Mouse (Mus musculus) E14TG2a.4 (cell line): ENCODE measurements around the gene Ccdc88c.

ENCODE experiments used
- H3K27me3 ChIP-seq: 2 replicates; pipeline ENCODE4 v1.6.1; 2014; ENCODE audit warnings: low read length, control low read depth; ENCODE audit not compliant: insufficient read depth
- H3K36me3 ChIP-seq: 2 replicates; pipeline ENCODE4 v1.6.1; 2014; ENCODE audit warnings: low read length, control low read depth; ENCODE audit not compliant: insufficient read depth
- H3K4me1 ChIP-seq: replicated peaks from 2 replicates; pipeline ENCODE4 v1.6.1; 2014; ENCODE audit warnings: low read depth, low read length, control low read depth
- H3K4me3 ChIP-seq: replicated peaks from 2 replicates; pipeline ENCODE4 v1.5.1; 2014; ENCODE audit warnings: mild to moderate bottlenecking, low read length
- H3K9me3 ChIP-seq: 2 replicates; pipeline ENCODE4 v1.6.1; 2014; ENCODE audit warnings: low read length, control low read depth
- CTCF ChIP-seq: conservative IDR thresholded peaks from 2 replicates; pipeline ENCODE4 v1.5.1; 2014; ENCODE audit warnings: low read length
- NANOG ChIP-seq: IDR thresholded peaks from 2 replicates; pipeline ENCODE4 v1.6.1; 2014; ENCODE audit warnings: borderline replicate concordance, low read length, mixed read lengths
- POU5F1 ChIP-seq: IDR thresholded peaks from 2 replicates; pipeline ENCODE4 v1.6.1; 2014; ENCODE audit warnings: low read length, borderline replicate concordance

The Ccdc88c gene

DNA sequence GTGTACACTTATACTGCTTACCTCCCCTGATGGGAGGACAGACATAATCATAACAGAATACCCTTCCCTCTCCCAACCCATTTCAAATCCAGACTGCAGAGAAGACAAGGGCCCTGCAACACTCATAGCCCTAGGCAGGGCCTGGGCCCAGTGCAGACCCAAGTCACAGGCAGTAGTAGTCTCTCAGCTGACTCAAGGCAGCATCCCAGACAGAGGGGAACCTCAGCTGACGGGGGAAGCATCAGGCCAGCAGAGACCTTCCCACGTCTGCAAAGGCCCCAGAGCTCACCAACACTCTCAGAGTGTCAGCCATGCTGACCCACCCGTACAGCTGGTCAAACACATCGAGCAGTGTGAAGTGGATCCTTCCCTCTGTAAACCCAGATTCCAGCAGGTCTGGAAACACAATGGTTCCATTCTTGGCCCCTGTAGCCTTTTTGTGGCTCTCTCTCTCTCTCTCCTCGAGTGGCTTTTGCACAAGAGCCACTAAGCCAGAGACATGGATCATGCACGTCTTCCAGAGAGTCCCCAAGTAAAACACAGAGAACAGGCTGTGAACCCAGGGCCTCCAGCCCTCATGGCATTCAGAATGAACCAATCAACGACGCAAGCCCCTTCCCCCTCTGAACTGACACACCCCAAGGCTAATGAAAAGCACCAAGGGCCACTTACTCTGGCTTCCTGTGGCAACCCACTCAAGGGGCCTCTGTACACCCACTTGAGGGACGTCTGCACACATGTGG, 7.2 kb downstream of the Ccdc88c start:
- Histone ChIP-seq H3K4me3 (no peak overlapping the region), H3K27me3 (no peaks in the 10 kb centered on the region), H3K36me3 (peaks cover 58% of the 10 kb centered on the region), H3K9me3 (no peaks in the 10 kb centered on the region), H3K4me1 (peaks cover 100% of the 10 kb centered on the region)
- no peak for TF ChIP-seq NANOG
- TF ChIP-seq POU5F1 = no peak
- no peak for TF ChIP-seq CTCF

DNA sequence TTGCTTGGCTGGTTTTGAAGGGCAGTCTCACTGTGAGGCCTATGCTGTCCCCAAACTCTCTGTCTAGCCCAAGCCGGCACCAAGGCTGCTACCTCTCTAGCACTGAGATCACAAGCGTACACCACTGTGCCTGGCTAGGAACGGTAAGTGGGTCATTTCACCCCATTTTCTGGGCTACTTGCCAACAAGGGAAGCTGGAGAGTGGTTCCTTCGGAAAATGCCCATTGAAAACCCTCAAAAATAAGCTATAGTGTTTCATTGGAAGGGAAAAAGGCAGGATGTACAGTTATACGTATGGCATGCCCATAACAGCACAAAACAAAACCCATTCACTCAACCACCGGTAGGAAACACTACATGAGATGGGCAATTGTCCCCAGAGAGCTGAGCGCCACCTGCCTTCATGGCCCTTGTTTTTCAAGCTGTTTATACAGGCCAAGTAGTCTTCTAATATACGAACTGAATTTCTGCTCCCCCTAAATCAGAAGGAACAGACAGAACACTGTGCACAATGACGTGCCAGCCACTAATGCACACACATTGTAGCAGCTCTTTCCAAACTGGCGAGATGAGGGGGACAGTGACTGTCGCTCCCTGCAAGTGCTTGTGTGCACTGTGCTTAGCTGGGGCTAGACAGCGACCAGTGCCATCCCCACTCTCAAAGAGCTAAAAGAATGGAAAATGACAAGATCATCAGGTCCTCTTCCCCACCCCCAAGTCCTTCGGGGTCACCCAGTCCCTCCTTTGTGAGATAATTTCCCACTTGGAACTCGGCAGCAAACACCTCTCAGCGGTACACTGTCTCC, 8.4 kb downstream of the Ccdc88c start:
- peaks cover 100% of the 10 kb centered on the region for H3K4me1 ChIP-seq
- TF ChIP-seq CTCF = no peak
- no peak for TF ChIP-seq POU5F1
- no peak for TF ChIP-seq NANOG
- no peak overlapping the region for H3K4me3 ChIP-seq
- no peaks in the 10 kb centered on the region for H3K27me3 ChIP-seq
- H3K9me3 ChIP-seq = no peaks in the 10 kb centered on the region
- H3K36me3 ChIP-seq = peaks cover 45% of the 10 kb centered on the region

DNA sequence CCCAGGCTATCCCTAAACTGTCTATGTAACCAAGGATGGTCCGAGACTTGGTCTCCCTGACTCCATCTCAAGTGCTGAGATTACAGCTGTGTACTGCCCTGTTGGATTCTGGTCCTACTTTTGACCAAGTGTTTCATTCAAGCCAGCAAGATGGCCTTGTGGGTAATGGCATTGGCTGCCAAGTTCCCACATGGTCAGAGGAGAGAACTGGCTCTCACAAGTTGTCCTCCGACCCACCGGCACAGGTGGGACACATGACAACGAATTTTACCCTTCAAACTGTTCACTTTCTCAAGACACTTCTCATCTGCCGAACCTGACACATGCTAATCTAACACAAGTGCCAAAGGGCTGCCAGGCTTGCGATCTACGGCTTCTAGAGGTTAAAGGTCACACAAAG, 9.4 kb downstream of the Ccdc88c start:
- Histone ChIP-seq H3K9me3 (no peaks in the 10 kb centered on the region), H3K4me3 (no peak overlapping the region), H3K36me3 (peaks cover 41% of the 10 kb centered on the region), H3K4me1 (peaks cover 100% of the 10 kb centered on the region), H3K27me3 (no peaks in the 10 kb centered on the region)
- TF ChIP-seq NANOG (no peak), CTCF (no peak), POU5F1 (no peak)

DNA sequence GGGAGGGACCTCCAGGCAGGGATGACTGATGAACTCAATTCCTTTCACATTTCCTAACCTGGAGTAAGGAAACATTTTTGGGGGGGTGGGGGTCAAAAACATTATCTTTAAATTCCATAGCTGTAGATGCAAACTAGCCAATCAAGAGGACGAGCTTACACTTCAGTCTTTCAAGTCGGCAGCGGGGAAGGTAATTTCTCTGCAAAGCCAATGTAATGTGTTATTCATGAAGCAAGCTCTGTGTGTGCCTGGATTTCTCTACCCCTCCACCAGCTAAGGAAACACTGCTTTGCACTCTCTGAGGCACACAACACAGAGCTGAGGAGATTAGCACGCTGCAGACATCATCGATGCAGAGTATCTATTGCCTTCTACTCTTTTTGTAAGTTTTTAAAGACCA, 9.8 kb downstream of the Ccdc88c start:
- H3K27me3 ChIP-seq = no peaks in the 10 kb centered on the region
- peaks cover 100% of the 10 kb centered on the region for H3K4me1 ChIP-seq
- no peak overlapping the region for H3K4me3 ChIP-seq
- H3K36me3 ChIP-seq = peaks cover 39% of the 10 kb centered on the region
- TF ChIP-seq CTCF (no peak), POU5F1 (no peak), NANOG (no peak)
- no peaks in the 10 kb centered on the region for H3K9me3 ChIP-seq

DNA sequence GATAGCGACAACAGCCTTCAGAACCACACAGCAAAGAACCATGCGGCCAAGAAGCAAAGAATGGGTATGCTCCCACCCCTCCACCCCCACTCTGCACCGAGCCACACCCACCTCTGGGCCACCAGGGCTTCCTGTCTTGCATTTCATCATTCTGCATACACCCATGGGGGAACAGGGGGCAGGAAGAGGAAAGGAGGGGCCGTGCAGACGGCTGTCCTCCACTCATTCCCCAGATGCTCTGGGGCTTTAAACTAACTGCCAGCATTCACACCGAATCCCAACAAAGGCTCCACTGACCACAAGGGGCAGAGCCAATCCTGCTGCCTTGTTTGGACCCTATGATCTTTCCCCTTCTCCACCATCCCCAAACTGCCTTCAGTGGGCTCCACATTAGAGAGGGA, 10.9 kb downstream of the Ccdc88c start:
- H3K4me3 ChIP-seq = peak overlapping the region; percentile 74
- H3K4me1 ChIP-seq = peaks cover 99% of the 10 kb centered on the region
- H3K27me3 ChIP-seq = no peaks in the 10 kb centered on the region
- peaks cover 35% of the 10 kb centered on the region for H3K36me3 ChIP-seq
- no peaks in the 10 kb centered on the region for H3K9me3 ChIP-seq
- TF ChIP-seq NANOG = no peak
- 0 out of 2 replicates have a peak, but pooled peaks have one; percentile 5 for TF ChIP-seq CTCF

DNA sequence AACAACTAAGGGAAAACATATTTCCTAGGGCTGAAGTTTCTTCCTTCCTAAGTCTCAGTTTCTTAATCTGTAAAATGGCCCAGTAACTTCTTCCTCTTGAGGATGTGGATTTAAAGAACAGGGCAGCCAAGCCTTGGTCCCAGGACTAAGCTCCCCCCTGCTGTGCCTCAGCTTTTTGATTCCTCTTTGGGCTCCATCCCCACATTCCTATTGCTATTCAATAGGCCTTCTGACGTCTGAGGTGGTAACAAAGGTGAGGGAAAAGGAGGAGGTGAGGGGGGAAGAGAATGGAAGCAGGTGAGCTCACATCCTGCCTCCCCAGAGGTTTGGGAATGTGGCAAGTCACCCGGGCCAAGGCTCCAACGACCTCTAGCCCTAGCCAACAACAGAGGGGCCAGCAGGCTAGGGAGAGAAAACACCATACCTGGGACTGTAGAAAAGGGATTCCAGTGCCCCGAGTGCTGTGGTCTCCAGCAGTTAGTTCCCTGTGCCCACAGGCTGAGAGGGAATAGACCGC, 12.4 kb downstream of the Ccdc88c start:
- H3K27me3 ChIP-seq = 0 out of 2 replicates have a peak, but pooled peaks cover 2% of the 10 kb centered on the region
- peaks cover 99% of the 10 kb centered on the region for H3K4me1 ChIP-seq
- peaks cover 21% of the 10 kb centered on the region for H3K36me3 ChIP-seq
- TF ChIP-seq NANOG = no peak
- TF ChIP-seq CTCF = no peak
- TF ChIP-seq POU5F1 = no peak
- H3K4me3 ChIP-seq = peak overlapping the region; percentile 74
- no peaks in the 10 kb centered on the region for H3K9me3 ChIP-seq

DNA sequence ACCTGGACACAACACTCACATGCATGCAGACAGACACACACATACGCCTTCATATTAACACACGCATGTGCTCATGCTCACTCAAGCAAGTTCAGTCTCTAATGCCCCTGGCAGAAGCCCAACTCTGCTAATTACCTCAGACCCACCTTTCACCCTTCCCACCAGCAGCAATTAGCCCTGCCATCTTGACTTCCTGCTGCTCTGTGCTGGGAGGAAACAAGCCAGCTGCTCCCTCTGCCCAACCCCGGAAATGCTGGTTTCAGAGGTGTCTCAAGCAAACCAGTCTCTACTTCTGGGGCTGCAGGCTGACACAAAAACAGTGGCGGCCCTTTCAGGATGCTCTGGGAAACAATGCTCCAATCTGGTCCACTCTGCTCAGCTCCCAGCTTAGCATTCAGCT, 12.9 kb downstream of the Ccdc88c start:
- Histone ChIP-seq H3K27me3 (0 out of 2 replicates have a peak, but pooled peaks cover 2% of the 10 kb centered on the region), H3K4me1 (peaks cover 99% of the 10 kb centered on the region), H3K9me3 (no peaks in the 10 kb centered on the region), H3K36me3 (peaks cover 16% of the 10 kb centered on the region; the same call in 1 of the 2 replicates), H3K4me3 (peak overlapping the region; percentile 74)
- TF ChIP-seq CTCF (no peak), NANOG (no peak), POU5F1 (no peak)

DNA sequence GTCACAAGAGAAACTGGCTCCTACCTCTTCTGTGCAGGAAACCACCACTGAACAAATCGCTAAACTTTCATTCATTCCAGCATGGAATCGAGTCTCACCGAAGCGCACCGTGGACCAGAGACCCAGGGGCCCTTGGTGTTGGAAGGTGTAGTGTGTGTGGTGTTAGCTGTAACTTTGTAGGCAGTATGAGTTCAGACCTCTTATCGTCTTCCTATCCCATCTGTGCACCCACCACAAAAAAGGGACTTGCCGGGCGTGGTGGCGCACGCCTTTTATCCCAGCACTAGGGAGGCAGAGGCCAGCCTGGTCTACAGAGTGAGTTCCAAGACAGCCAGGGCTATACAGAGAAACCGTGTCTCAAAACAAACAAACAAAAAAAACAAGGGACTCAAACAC, 13.7 kb downstream of the Ccdc88c start:
- Histone ChIP-seq H3K4me1 (peaks cover 99% of the 10 kb centered on the region), H3K36me3 (peaks cover 12% of the 10 kb centered on the region), H3K27me3 (0 out of 2 replicates have a peak, but pooled peaks cover 2% of the 10 kb centered on the region), H3K4me3 (peak overlapping the region; percentile 74), H3K9me3 (no peaks in the 10 kb centered on the region)
- TF ChIP-seq NANOG = no peak
- TF ChIP-seq POU5F1 = no peak
- TF ChIP-seq CTCF = no peak
